Mouse (Mus musculus): ENCODE data around the gene Tango6. TPM values are rescaled to one million over a fixed set of nuclear protein-coding genes. Genes with fewer than 3 reads are reported as not detected.

Gene Tango6
- polyA plus RNA-seq, 1 experiment from 2014 or later: 9.6 TPM

DNA sequence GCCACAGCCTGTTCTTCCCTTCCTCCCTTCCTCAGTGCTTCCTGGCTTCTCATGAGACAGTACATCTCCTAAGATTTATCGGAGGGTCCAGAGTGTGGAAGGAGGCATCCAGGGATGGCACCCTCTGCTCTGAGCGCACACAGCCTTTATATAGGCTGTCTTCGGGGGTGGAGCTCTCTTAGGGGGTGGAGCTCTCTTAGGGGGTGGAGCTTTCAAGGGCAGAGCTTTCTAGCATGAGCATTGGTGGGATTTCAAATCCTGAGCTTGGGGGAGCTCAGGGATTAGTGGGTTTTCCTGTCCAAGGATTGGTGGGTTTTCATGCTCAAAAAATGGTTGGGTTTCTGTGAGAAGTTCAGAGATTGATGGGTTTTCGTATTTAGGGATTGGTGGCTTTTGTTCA, 124.6 kb downstream of the Tango6 start:
- WGBS: 93% methylated on average over 4 of the region's 4 CpGs
- Histone ChIP-seq H3K9me3 (ENCODE audit: control insufficient read depth, low read length) (no peaks in the 10 kb centered on the region; the same call in 1 of the 2 replicates), H3K27ac (ENCODE audit: low read depth, low read length) (no peak overlapping the region), H3K27me3 (replicated peaks; ENCODE audit: control insufficient read depth, insufficient read depth, low read length) (no peaks in the 10 kb centered on the region), H3K36me3 (ENCODE audit: control insufficient read depth, insufficient read depth, low read length) (no peaks in the 10 kb centered on the region), H3K4me1 (replicated peaks; ENCODE audit: control insufficient read depth, insufficient read depth, low read length) (no peaks in the 10 kb centered on the region), H3K4me3 (ENCODE audit: low read depth, low read length) (no peak overlapping the region), H3K4me2 (no peak overlapping the region), H3K9ac (ENCODE audit: low read depth, low read length) (no peak overlapping the region)
- DNase-seq (ENCODE audit: low spot score): no peak
- no peak for ATAC-seq (replicated peaks; ENCODE audit: low FRiP score)

GRCm38 (mm10) chr8:106809726-106810125, 126.9 kb downstream of the Tango6 start:
- DNase-seq (ENCODE audit: low spot score) (no peak), ATAC-seq (replicated peaks; ENCODE audit: low FRiP score) (no peak)
- Histone ChIP-seq H3K4me2 (no peak overlapping the region), H3K36me3 (ENCODE audit: control insufficient read depth, insufficient read depth, low read length) (no peaks in the 10 kb centered on the region), H3K4me1 (replicated peaks; ENCODE audit: control insufficient read depth, insufficient read depth, low read length) (no peaks in the 10 kb centered on the region), H3K9me3 (ENCODE audit: control insufficient read depth, low read length) (no peaks in the 10 kb centered on the region; the same call in 1 of the 2 replicates), H3K9ac (ENCODE audit: low read depth, low read length) (no peak overlapping the region), H3K4me3 (ENCODE audit: low read depth, low read length) (no peak overlapping the region), H3K27me3 (replicated peaks; ENCODE audit: control insufficient read depth, insufficient read depth, low read length) (no peaks in the 10 kb centered on the region), H3K27ac (ENCODE audit: low read depth, low read length) (no peak overlapping the region)
- 56% methylated on average over 9 of the region's 9 CpGs for WGBS

- H3K9ac ChIP-seq (ENCODE audit: low read depth, low read length): no peak overlapping the region
- no peak overlapping the region for H3K4me2 ChIP-seq
- H3K27ac ChIP-seq (ENCODE audit: low read depth, low read length): no peak overlapping the region
- H3K36me3 ChIP-seq (ENCODE audit: control insufficient read depth, insufficient read depth, low read length): no peaks in the 10 kb centered on the region
- DNase-seq (ENCODE audit: low spot score): no peak
- ATAC-seq (replicated peaks; ENCODE audit: low FRiP score): no peak
- H3K27me3 ChIP-seq (replicated peaks; ENCODE audit: control insufficient read depth, insufficient read depth, low read length): no peaks in the 10 kb centered on the region
- no peak overlapping the region for H3K4me3 ChIP-seq (ENCODE audit: low read depth, low read length)
- H3K4me1 ChIP-seq (replicated peaks; ENCODE audit: control insufficient read depth, insufficient read depth, low read length): no peaks in the 10 kb centered on the region
- WGBS: 88% methylated on average over 7 of the region's 7 CpGs
- H3K9me3 ChIP-seq (ENCODE audit: control insufficient read depth, low read length): no peaks in the 10 kb centered on the region; the same call in 1 of the 2 replicates
These were observed 127.5 kb downstream of the Tango6 start for GRCm38 (mm10) chr8:106810406-106810805.

DNA sequence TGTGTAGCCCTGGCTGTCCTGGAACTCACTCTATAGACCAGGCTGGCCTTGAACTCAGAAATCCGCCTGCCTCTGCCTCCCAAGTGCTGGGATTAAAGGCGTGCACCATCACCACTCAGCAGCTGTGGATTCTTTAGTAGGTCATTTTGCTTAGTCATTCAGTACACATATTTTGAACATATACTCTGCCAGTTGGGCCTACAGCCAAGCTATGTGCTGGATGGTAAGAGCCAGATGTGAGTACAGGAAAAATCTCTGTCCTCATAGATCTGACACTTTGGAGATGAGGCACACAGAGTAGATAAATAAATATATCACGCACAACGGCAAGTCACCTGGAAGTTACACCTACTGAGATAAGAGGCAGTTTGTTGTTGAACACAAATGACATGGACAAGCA, 129.7 kb downstream of the Tango6 start:
- Histone ChIP-seq H3K9me3 (ENCODE audit: control insufficient read depth, low read length) (no peaks in the 10 kb centered on the region), H3K27ac (ENCODE audit: low read depth, low read length) (no peak overlapping the region), H3K4me2 (no peak overlapping the region), H3K4me3 (ENCODE audit: low read depth, low read length) (no peak overlapping the region), H3K27me3 (replicated peaks; ENCODE audit: control insufficient read depth, insufficient read depth, low read length) (no peaks in the 10 kb centered on the region), H3K9ac (ENCODE audit: low read depth, low read length) (no peak overlapping the region), H3K36me3 (ENCODE audit: control insufficient read depth, insufficient read depth, low read length) (no peaks in the 10 kb centered on the region), H3K4me1 (replicated peaks; ENCODE audit: control insufficient read depth, insufficient read depth, low read length) (no peaks in the 10 kb centered on the region)
- WGBS: 86% methylated on average over 4 of the region's 4 CpGs
- ATAC-seq (replicated peaks; ENCODE audit: low FRiP score) (no peak), DNase-seq (ENCODE audit: low spot score) (no peak)

DNA sequence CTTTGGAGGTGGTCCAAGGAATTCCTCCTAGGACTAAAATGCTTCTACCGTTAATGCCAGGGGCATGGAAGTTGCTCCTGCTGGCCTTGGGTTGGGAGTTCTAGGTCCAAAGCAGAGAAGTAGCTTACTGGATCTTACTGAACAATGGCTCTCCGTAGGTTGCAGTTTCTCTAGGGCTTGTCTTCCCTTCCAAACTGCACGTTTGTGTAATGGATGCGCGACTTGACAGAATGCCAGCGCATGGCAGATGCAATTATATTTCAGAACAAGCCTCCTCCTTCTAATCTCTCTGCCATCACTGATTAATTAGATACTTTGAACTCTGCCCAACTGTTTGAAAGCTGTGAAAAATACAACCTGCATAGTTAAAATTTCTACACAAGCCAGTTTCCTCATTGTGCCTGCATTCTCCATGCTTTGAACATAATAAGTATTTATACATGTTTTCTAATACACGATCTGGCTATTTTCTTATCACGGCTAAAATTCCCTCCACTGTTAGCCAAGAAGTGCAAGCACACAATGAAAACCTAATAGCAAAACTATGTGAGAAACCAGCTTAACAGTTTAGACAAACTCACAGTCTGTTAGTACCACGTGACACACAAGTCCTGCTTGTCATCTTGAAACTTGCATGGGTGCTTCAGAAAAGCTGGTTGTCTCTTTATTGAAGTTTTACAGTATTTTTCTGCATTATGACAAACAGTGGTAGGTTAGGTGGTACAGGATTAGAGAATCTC, 133.7 kb downstream of the Tango6 start:
- Histone ChIP-seq H3K4me2 (no peak overlapping the region), H3K4me3 (ENCODE audit: low read depth, low read length) (no peak overlapping the region), H3K4me1 (replicated peaks; ENCODE audit: control insufficient read depth, insufficient read depth, low read length) (no peaks in the 10 kb centered on the region), H3K36me3 (ENCODE audit: control insufficient read depth, insufficient read depth, low read length) (peaks cover 2% of the 10 kb centered on the region; the same call in 1 of the 2 replicates), H3K9me3 (ENCODE audit: control insufficient read depth, low read length) (no peaks in the 10 kb centered on the region), H3K27me3 (replicated peaks; ENCODE audit: control insufficient read depth, insufficient read depth, low read length) (no peaks in the 10 kb centered on the region), H3K9ac (ENCODE audit: low read depth, low read length) (no peak overlapping the region), H3K27ac (ENCODE audit: low read depth, low read length) (no peak overlapping the region)
- no peak for ATAC-seq (replicated peaks; ENCODE audit: low FRiP score)
- 83% methylated on average over 9 of the region's 9 CpGs for WGBS
- no peak for DNase-seq (ENCODE audit: low spot score)

- H3K9me3 ChIP-seq (ENCODE audit: control insufficient read depth, low read length): no peaks in the 10 kb centered on the region
- no peak overlapping the region for H3K4me3 ChIP-seq (ENCODE audit: low read depth, low read length)
- no peaks in the 10 kb centered on the region for H3K4me1 ChIP-seq (replicated peaks; ENCODE audit: control insufficient read depth, insufficient read depth, low read length)
- no peaks in the 10 kb centered on the region for H3K27me3 ChIP-seq (replicated peaks; ENCODE audit: control insufficient read depth, insufficient read depth, low read length)
- peaks cover 2% of the 10 kb centered on the region; the same call in 1 of the 2 replicates for H3K36me3 ChIP-seq (ENCODE audit: control insufficient read depth, insufficient read depth, low read length)
- 63% methylated on average over 4 of the region's 4 CpGs for WGBS
- no peak overlapping the region for H3K27ac ChIP-seq (ENCODE audit: low read depth, low read length)
- no peak overlapping the region for H3K9ac ChIP-seq (ENCODE audit: low read depth, low read length)
- DNase-seq (ENCODE audit: low spot score) (no peak), ATAC-seq (replicated peaks; ENCODE audit: low FRiP score) (no peak)
- no peak overlapping the region for H3K4me2 ChIP-seq
These were observed 134.3 kb downstream of the Tango6 start for GRCm38 (mm10) chr8:106817171-106817545.

DNA sequence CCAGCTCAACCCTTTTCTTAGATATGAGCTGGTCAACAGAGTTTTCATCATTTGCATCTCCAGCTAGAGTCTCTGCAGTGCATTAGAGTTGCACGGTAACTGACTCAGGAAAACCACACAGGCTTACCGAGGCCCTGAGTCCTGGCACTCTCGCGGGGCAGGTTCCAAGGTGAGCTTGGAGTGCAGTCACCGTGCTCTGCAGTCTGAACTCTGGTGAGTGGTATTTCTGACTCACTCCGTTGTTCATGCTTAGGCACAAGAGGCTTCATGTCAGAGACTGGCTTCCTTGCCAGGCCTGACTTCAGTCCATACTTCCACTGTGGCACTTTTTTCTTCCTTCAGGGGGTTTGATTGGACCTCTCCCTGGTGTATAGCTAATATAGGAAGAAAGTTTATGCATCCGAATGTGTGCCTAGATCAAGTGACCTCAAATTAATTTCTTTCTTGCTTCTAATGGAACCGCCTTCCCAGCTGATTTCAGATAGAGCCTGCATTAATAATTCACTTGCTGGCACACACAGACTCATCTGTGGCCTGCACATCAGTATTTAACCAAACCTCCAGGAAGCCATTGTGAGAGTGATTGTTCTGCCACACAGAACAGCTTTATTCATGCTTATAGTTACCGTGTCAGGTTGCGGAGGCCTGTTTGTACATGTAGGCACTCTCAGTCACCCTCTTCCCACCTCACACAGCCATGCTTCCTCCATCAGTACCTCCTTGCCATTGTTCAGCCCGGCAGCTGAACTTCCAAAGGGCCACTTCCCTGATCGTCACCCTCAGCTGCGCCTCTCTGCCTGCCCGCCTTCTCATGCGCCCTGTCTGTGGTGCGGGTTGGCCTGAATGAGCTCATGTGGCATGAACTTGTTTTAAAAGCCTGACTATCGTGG, 136.0 kb downstream of the Tango6 start:
- Histone ChIP-seq H3K4me3 (ENCODE audit: low read depth, low read length) (no peak overlapping the region), H3K27me3 (replicated peaks; ENCODE audit: control insufficient read depth, insufficient read depth, low read length) (no peaks in the 10 kb centered on the region), H3K27ac (ENCODE audit: low read depth, low read length) (no peak overlapping the region), H3K9ac (ENCODE audit: low read depth, low read length) (no peak overlapping the region), H3K4me2 (no peak overlapping the region), H3K36me3 (ENCODE audit: control insufficient read depth, insufficient read depth, low read length) (peaks cover 4% of the 10 kb centered on the region; the same call in 1 of the 2 replicates), H3K4me1 (replicated peaks; ENCODE audit: control insufficient read depth, insufficient read depth, low read length) (no peaks in the 10 kb centered on the region), H3K9me3 (ENCODE audit: control insufficient read depth, low read length) (no peaks in the 10 kb centered on the region)
- DNase-seq (ENCODE audit: low spot score): no peak
- WGBS: 87% methylated on average over 17 of the region's 17 CpGs
- ATAC-seq (replicated peaks; ENCODE audit: low FRiP score): no peak

DNA sequence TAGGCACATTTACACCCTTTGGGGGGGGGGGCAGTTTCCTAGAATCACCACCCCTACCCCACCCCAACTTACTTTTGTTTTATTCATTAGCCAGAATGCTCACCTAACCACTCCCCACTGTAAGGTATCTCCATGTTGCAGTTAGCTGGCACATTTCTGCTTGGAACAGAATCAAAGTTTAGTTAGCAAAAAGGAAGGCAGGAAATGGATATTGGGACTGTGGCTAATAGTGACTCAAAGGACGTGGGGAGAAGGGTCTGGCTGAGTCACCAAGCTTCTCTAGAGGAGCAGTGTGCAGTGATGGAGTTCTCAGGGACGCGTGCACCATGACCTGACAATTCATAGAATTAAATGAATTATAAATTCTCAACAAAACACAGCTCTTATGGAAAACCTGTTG, 136.7 kb downstream of the Tango6 start:
- Histone ChIP-seq H3K4me2 (no peak overlapping the region), H3K27me3 (replicated peaks; ENCODE audit: control insufficient read depth, insufficient read depth, low read length) (no peaks in the 10 kb centered on the region), H3K27ac (ENCODE audit: low read depth, low read length) (no peak overlapping the region), H3K4me3 (ENCODE audit: low read depth, low read length) (no peak overlapping the region), H3K4me1 (replicated peaks; ENCODE audit: control insufficient read depth, insufficient read depth, low read length) (no peaks in the 10 kb centered on the region), H3K9ac (ENCODE audit: low read depth, low read length) (no peak overlapping the region), H3K36me3 (ENCODE audit: control insufficient read depth, insufficient read depth, low read length) (peaks cover 4% of the 10 kb centered on the region; the same call in 1 of the 2 replicates), H3K9me3 (ENCODE audit: control insufficient read depth, low read length) (no peaks in the 10 kb centered on the region)
- no peak for ATAC-seq (replicated peaks; ENCODE audit: low FRiP score)
- WGBS: 75% methylated on average over 3 of the region's 3 CpGs
- no peak for DNase-seq (ENCODE audit: low spot score)

Measured in liver, embryonic 11.5 days (tissue).